Mouse (Mus musculus) intestine, embryonic 16.5 days (tissue): ENCODE data around the gene Igf2bp2. TPM values are rescaled to one million over a fixed set of nuclear protein-coding genes. Genes with fewer than 3 reads are reported as not detected.

Experiments used
- ATAC-seq: fragments of 200-750 bp; cut with Nextera tagmentation; 2 replicates; pipeline ENCODE4 v1.8.0; 2017; ENCODE audit warnings: moderate TSS enrichment, moderate library complexity
- H3K27ac ChIP-seq: fragments of 300-500 bp; sonication (generic); 2 replicates; pipeline ENCODE4 v1.5.1; 2014; ENCODE audit warnings: mild to moderate bottlenecking, low read length
- H3K27me3 ChIP-seq: fragments of 300-500 bp; sonication (generic); replicated peaks from 2 replicates; pipeline ENCODE4 v1.6.1; 2014; ENCODE audit warnings: low read length, control low read depth, mixed read lengths; ENCODE audit not compliant: control insufficient read depth, insufficient read depth
- H3K36me3 ChIP-seq: fragments of 300-500 bp; sonication (generic); 2 replicates; pipeline ENCODE4 v1.6.1; 2014; ENCODE audit warnings: low read length, control low read depth; ENCODE audit not compliant: control insufficient read depth, insufficient read depth
- H3K4me1 ChIP-seq: fragments of 300-500 bp; sonication (generic); 2 replicates; pipeline ENCODE4 v1.6.1; 2014; ENCODE audit warnings: low read length, control low read depth, mixed read lengths; ENCODE audit not compliant: control insufficient read depth, insufficient read depth
- H3K4me2 ChIP-seq: fragments of 300-500 bp; sonication (generic); 2 replicates; pipeline ENCODE4 v1.6.1; 2014; ENCODE audit warnings: low read depth, low read length, control low read depth
- H3K4me3 ChIP-seq: fragments of 300-500 bp; sonication (generic); 2 replicates; pipeline ENCODE4 v1.5.1; 2014; ENCODE audit warnings: mild to moderate bottlenecking, low read length
- H3K9ac ChIP-seq: fragments of 300-500 bp; sonication (generic); 2 replicates; pipeline ENCODE4 v1.6.1; 2014; ENCODE audit warnings: low read depth, low read length
- H3K9me3 ChIP-seq: fragments of 300-500 bp; sonication (generic); 2 replicates; pipeline ENCODE4 v1.6.1; 2016; ENCODE audit warnings: low read length, control low read depth; ENCODE audit not compliant: control insufficient read depth
- WGBS: fragments of 180-500 bp; shearing (Covaris S2); extraction: QIAGEN DNeasy Blood & Tissue Kit; methylation state at CpG from one replicate; pipeline ENCODE4 v1.1.7; 2014; 5-methylcytosine and 5-hydroxymethylcytosine counted together
- polyA plus RNA-seq: library from polyadenylated mRNA; unstranded; fragments of >200 nt; fragmentation: Nextera tagmentation; extraction: Ambion mirVana; gene quantifications from 2 replicates; pipeline ENCODE4 v1.2.1, GENCODE M21; 2015

Igf2bp2 gene
- 97.7 and 98.1 TPM in 2 replicates for polyA plus RNA-seq

DNA sequence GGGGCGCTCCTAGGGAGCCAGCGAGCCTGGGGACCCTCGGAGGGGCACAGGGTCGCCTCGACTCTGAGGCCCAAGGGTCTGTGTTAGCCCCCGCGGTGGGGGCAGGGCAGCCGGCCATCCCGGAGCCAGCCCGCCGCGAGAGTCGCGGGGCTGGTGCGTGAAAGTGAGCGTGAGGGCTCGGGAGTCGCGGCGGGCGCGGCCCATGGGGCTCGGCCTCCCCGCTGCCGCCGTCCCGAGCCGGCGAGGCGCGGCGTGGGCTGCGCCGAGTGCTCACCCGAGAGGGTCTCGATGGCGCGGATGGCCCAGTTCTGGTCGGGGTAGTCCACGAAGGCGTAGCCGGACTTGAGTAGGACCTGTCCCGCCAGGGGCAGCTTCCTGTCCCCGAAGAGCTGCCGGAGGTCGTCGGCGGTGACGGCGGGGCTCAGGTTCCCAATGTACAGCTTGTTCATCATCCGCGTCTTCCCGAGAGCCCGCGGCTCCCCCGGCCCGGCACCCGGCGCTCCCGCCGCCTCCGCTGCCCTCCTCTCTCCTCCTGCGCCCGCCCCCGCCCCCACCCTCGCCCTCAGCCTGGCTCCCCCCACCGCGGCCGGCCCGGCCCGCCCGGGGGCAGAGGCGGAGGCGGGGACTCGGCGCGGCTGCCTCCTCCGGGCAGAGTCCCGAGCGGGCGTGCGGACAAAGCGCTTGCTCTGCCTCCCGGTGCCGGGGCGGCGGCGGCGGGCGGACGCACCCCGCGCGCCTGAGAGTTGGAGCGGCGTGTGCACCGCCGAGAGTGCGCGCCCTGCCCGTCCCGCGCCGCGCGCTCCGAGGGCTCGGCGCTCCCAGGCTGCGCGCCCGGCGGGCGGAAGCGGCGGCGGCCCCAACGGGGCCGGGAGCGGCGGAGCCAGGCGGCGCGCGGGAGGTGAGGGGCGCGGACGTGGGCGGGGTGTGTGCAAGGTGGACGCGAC, at the start of gene Igf2bp2:
Gene Igf2bp2, minus strand, starts transcription at position 788 of the 944 bp plus-strand sequence.
- Histone ChIP-seq H3K9ac (peak within 1 kb of the TSS; percentile 100), H3K36me3 (no peaks in the 10 kb centered on the region), H3K4me2 (peak within 1 kb of the TSS; percentile 75), H3K4me1 (0 out of 2 replicates have a peak, but pooled peaks cover 3% of the 10 kb centered on the region), H3K9me3 (no peaks in the 10 kb centered on the region), H3K27me3 (no peaks in the 10 kb centered on the region), H3K4me3 (peak within 1 kb of the TSS; percentile 99), H3K27ac (peak within 1 kb of the TSS; percentile 95)
- under 1% methylated on average over 99 of the region's 131 CpGs for WGBS
- ATAC-seq, result peak; percentile 89

DNA sequence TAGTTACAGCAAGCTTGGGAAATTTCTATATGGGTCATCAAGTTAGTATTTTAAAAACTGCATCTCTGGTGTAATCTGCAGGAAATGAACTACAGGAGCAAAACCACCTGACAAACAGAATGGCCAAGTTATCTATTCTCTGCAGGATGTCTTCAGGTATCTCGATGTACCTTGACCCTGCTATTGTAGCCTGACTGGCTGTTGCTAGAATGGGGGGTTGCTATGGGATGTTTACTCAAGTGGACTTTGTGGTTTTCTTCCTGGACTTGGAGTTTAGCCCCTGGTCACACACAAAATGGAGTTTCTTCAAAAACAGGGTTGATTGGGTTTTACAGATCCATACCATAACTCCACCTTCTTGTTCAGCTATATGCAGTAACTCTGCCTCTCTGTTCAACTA, 40.4 kb upstream of the Igf2bp2 start:
- 64% methylated on average over 1 of the region's 1 CpGs for WGBS
- Histone ChIP-seq H3K4me1 (no peaks in the 10 kb centered on the region), H3K27me3 (no peaks in the 10 kb centered on the region), H3K36me3 (no peaks in the 10 kb centered on the region), H3K9ac (no peak overlapping the region), H3K4me2 (no peak overlapping the region), H3K4me3 (no peak overlapping the region), H3K27ac (no peak overlapping the region), H3K9me3 (no peaks in the 10 kb centered on the region)
- peak; percentile 68 for ATAC-seq

DNA sequence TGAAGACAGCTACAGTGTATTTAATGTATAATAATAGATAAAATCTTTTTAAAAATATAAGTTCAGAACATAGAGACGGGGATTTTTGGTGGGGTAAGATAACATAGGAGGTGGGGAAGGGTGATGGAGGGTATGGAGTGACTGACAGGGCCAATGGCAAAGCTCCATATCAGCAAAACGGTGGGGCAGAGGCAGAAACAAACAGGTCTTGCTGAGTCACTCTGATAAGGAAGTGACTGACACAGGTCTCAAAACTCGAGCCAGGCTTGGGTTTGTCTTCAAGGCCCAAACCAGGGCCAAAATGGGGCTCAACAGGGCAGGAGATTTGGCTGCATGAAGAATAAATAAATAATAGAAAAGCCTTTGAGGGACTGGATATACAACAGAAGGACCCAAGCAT, 38.8 kb upstream of the Igf2bp2 start:
- no peak overlapping the region for H3K27ac ChIP-seq
- no peak for ATAC-seq
- no peak overlapping the region for H3K4me3 ChIP-seq
- no peaks in the 10 kb centered on the region for H3K9me3 ChIP-seq
- no peak overlapping the region for H3K9ac ChIP-seq
- H3K4me1 ChIP-seq, result no peaks in the 10 kb centered on the region
- no peaks in the 10 kb centered on the region for H3K27me3 ChIP-seq
- H3K36me3 ChIP-seq, result no peaks in the 10 kb centered on the region
- H3K4me2 ChIP-seq, result no peak overlapping the region
- 62% methylated on average over 3 of the region's 3 CpGs for whole genome bisulfite sequencing

DNA sequence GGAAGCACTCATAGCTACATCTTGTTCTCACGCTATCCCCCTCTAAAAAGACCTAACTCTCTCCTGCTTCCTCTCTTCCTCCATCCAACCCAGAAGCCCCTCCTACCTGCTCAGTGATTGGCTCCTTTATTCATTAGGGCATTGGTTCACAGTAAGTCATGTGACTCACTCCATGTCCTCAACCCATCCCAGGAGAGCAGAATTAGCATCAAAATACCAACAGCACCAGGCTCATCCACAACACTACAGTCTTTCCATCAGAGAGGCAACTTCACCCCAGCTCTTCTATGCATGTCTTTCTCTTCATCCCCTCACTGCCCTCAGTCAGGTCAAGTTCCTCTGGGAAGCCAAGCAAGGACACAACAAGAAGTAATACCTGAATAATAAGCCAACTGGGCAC, 37.4 kb upstream of the Igf2bp2 start:
- Histone ChIP-seq H3K27ac (no peak overlapping the region), H3K9ac (no peak overlapping the region), H3K27me3 (no peaks in the 10 kb centered on the region), H3K4me3 (no peak overlapping the region), H3K4me1 (no peaks in the 10 kb centered on the region), H3K9me3 (no peaks in the 10 kb centered on the region), H3K36me3 (no peaks in the 10 kb centered on the region), H3K4me2 (no peak overlapping the region)
- ATAC-seq, result no peak
- WGBS, result 61% methylated on average over 1 of the region's 1 CpGs

DNA sequence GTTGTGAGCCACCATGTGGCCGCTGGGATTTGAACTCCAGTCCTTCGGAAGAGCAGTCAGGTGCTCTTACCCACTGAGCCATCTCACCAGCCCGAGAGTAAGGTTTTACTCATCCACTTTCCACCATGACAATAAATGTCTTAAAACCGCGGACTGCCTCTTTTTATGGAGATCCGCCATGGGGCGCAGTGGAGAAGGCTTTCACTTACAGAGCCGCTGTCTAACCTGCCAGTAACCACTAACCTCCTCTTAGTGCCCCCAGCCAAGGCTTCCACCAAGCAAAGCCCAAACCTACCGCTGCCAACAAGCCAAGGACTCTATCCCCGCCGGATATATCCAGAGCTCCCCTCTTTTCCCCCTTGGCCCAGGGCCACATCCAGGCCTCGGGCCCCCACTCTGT, 24.3 kb upstream of the Igf2bp2 start:
- no peaks in the 10 kb centered on the region for H3K36me3 ChIP-seq
- no peaks in the 10 kb centered on the region for H3K4me1 ChIP-seq
- no peaks in the 10 kb centered on the region for H3K27me3 ChIP-seq
- H3K9me3 ChIP-seq, result no peaks in the 10 kb centered on the region
- ATAC-seq, result no peak
- no peak overlapping the region for H3K9ac ChIP-seq
- no peak overlapping the region for H3K4me2 ChIP-seq
- H3K27ac ChIP-seq, result no peak overlapping the region
- WGBS, result 74% methylated on average over 12 of the region's 12 CpGs
- no peak overlapping the region for H3K4me3 ChIP-seq

DNA sequence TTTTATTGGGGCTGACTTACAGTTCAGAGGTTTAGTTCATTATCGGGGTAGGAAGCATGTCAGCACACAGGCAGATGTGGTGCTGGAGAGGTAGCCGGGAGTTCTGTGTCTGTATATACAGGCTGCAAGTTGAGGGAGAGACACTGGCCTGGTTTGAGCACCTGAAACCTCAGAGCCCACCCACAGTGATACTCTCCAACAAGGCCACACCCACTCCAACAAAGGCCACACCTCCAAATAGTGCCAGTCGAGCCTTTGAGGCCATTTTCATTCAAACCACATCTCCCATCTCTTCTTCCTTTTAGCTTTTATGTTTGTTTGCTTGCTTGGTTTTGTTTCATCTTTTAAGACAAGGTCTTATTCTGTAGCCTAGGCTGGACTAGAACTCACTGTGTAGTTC, 22.3 kb upstream of the Igf2bp2 start:
- H3K4me3 ChIP-seq, result no peak overlapping the region
- WGBS, result 75% methylated on average over 3 of the region's 3 CpGs
- no peak for ATAC-seq
- no peak overlapping the region for H3K9ac ChIP-seq
- H3K36me3 ChIP-seq, result no peaks in the 10 kb centered on the region
- H3K4me2 ChIP-seq, result no peak overlapping the region
- no peaks in the 10 kb centered on the region for H3K27me3 ChIP-seq
- no peaks in the 10 kb centered on the region for H3K9me3 ChIP-seq
- no peak overlapping the region for H3K27ac ChIP-seq
- no peaks in the 10 kb centered on the region for H3K4me1 ChIP-seq

DNA sequence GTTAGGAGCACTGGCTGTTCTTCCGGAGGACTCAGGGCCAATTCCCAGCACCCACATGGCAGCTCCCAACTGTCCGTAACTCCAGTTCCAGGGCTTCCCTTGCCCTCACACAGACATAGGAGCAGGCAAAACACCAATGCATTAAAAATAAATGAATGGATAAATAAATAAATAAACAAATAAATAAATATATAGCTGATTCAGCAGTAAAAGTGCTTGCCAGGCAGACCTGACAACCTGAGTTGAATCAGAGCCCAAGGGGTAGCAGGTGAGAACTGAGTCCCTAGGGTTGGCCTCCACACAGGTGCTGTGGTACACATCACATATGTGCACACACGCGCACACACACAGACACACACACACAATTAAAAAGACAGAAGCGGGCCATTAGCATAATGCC, 21.0 kb upstream of the Igf2bp2 start:
- Histone ChIP-seq H3K4me1 (no peaks in the 10 kb centered on the region), H3K27ac (no peak overlapping the region), H3K9me3 (no peaks in the 10 kb centered on the region), H3K4me3 (no peak overlapping the region), H3K36me3 (no peaks in the 10 kb centered on the region), H3K9ac (no peak overlapping the region), H3K4me2 (no peak overlapping the region), H3K27me3 (no peaks in the 10 kb centered on the region)
- no peak for ATAC-seq
- 99% methylated on average over 5 of the region's 5 CpGs for WGBS

DNA sequence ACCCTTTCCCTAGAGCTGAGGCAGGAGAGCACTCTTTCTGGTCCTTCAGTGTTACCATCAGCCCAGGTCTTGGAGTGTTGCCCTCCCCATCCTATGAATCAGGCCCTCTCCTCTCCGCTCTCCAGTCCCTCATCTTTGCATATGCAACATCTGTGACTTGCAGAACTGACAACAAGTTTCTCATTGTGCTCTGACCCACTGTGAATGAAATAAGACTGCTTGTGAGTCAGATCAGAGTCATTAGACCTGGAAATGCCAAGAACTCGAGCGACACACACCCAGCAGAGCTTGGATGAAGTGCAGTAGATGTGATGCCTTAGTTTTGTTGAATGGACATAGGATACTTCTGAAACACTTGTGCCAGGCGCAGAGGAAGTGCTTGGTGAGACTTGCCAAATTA, 19.2 kb upstream of the Igf2bp2 start:
- Histone ChIP-seq H3K36me3 (no peaks in the 10 kb centered on the region), H3K27ac (no peak overlapping the region), H3K9me3 (no peaks in the 10 kb centered on the region), H3K4me2 (no peak overlapping the region), H3K4me3 (no peak overlapping the region), H3K27me3 (no peaks in the 10 kb centered on the region), H3K4me1 (no peaks in the 10 kb centered on the region), H3K9ac (no peak overlapping the region)
- no peak for ATAC-seq
- 86% methylated on average over 4 of the region's 4 CpGs for WGBS

DNA sequence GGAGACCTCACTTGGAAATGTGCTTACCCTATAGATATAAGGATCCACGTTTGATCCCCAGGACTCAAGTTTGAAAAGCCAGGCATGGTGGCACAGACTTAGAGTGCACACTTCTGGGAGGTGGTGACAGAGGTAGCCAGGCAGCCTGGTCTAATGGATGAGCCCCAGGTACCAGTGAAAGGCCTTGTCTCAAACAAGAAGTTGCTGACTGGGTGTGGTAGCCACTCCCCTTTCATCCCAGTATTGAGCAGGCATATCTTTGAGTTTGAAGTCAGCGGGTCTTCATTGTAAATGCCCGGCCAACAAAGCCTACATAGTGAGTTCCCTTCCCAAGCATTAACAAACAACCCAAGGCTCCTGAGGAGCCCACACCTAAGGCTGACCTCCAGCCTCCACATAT, 15.7 kb upstream of the Igf2bp2 start:
- WGBS, result 82% methylated on average over 3 of the region's 3 CpGs
- no peak overlapping the region for H3K9ac ChIP-seq
- no peaks in the 10 kb centered on the region for H3K4me1 ChIP-seq
- no peak overlapping the region for H3K4me2 ChIP-seq
- no peaks in the 10 kb centered on the region for H3K36me3 ChIP-seq
- no peaks in the 10 kb centered on the region for H3K9me3 ChIP-seq
- H3K27ac ChIP-seq, result no peak overlapping the region
- no peaks in the 10 kb centered on the region for H3K27me3 ChIP-seq
- H3K4me3 ChIP-seq, result no peak overlapping the region
- ATAC-seq, result no peak
